Mouse (Mus musculus) lung, postnatal 14 days (tissue): ENCODE measurements around the gene Msh2.

Experiments
- DNase-seq: peaks from one replicate; pipeline ENCODE4 v3.0.0; 2021

Gene Msh2

GRCm38 (mm10) chr17:87700101-87700500 lies 28.0 kb downstream of the Msh2 start:
- DNase-seq, result no peak

- DNase-seq, result no peak
Measured at GRCm38 (mm10) chr17:87724727-87725126, 52.6 kb downstream of the Msh2 start.

GRCm38 (mm10) chr17:87726489-87727356 lies 54.6 kb downstream of the Msh2 start:
- no peak for DNase-seq

DNA sequence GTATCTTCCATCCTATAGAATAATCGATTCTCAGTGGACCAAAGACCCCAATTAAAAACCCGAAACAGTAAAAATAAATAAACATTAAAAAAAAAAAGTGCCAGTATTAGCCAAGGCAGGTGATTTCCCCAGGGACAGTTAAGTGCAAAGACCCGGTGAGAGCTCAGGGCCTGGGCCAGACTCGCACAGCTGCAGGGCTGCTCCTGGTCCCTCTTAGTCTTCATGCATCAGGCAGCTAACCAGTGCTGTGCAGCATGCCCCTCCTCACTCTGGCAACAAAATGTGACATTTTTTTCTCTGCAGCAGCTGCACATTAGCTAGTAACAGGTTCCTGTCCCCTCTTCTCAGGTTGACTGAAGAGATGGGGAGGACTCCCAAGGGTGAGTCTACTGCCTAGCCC lies 59.8 kb downstream of the Msh2 start:
- DNase-seq, result no peak

- DNase-seq, result no peak
Measured at GRCm38 (mm10) chr17:87734471-87734870, 62.3 kb downstream of the Msh2 start.

GRCm38 (mm10) chr17:87737144-87737543 lies 65.0 kb downstream of the Msh2 start:
- DNase-seq, result no peak

- no peak for DNase-seq
Measured at GRCm38 (mm10) chr17:87739835-87740234, 67.7 kb downstream of the Msh2 start.

- DNase-seq, result no peak
Measured at GRCm38 (mm10) chr17:87744985-87745925, 73.1 kb downstream of the Msh2 start.

- DNase-seq, result peak; percentile 7
Measured at GRCm38 (mm10) chr17:87745926-87746888, 74.1 kb downstream of the Msh2 start.

DNA sequence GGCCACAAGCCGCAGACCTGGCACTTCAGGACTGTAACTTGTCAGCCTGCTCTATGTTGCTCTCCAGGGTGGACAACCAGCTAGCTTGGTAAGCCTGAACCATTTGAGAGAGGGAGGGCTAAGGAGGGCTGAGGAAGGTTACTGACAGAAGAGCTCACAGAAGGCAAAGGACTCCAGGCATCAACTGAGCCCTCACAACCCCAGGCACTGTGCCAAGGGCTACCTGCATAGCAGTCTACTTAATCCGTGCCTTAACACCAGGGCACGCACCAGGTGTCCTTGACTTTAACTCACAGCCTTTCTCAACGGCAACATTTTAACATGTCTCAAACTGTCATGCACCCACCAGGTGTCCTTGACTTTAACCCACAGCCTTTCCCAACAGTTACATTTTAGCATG lies 88.2 kb downstream of the Msh2 start:
- DNase-seq, result no peak

DNA sequence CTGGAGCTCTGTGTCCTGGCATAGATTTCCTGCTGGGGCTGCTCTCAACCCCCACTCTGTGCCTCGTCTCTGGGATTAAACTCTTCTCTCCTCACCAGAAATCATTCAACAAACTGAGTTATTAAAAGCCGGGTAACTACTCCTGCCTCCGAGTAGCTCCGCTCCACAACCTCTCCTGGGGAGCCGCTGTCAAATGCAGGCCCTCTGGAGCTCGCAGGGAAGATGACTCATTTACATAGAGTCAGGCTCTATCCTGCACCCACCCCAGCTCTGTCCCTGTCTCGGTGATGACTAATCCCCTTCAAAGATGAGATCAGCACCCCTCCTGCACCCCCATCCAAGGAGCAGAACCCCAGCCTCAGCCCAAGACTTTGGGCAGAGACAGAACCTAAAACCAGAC lies 91.0 kb downstream of the Msh2 start:
- no peak for DNase-seq

- DNase-seq, result no peak
Measured at GRCm38 (mm10) chr17:87765031-87765430, 92.9 kb downstream of the Msh2 start.

DNA sequence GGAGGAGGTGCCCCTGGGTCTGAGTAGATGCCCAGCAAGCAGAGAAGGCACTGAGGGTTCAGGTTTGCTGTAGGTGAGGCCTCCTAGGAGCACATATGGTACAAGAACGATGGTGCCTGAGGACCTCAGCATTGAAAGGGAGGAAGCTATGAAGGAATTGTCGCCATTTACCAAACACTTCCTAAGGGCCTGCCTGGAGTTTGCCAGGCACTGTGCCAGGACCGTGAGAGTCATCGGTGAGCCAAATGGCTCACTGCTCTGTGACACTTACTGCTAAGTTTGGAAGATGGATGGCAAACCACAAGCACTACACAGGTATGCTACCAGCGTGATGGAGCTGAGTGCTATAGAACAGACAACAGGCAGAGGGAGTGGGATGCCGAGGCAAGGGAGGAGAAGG lies 94.8 kb downstream of the Msh2 start:
- no peak for DNase-seq

- DNase-seq, result no peak
Measured at GRCm38 (mm10) chr17:87770766-87771165, 98.6 kb downstream of the Msh2 start.

GRCm38 (mm10) chr17:87773175-87773574 lies 101.0 kb downstream of the Msh2 start:
- no peak for DNase-seq
